Mouse (Mus musculus): ENCODE data around the gene Crybg2.

- TF ChIP-seq TAL1 (IDR thresholded peaks at IDR 0.05; ENCODE audit: low read length) (no peak), GATA1 (IDR thresholded peaks at IDR 0.05; ENCODE audit: low read length) (no peak)
These were observed 39.6 kb downstream of the Crybg2 start for GRCm38 (mm10) chr4:134100245-134100644.
